Mouse (Mus musculus) frontal cortex, adult (tissue): Measurements from ENCODE around the gene Kansl1.
A peak's percentile ranks its signal among the peaks of the same experiment; 100 is the strongest.

ENCODE experiments used
- ATAC-seq: cut with Nextera tagmentation; 2 replicates; pipeline ENCODE4 v1.9.2; 2017; ENCODE audit warnings: mild to moderate bottlenecking, moderate library complexity, mixed read lengths; ENCODE audit not compliant: low TSS enrichment

Gene Kansl1

GRCm38 (mm10) chr11:104439703-104440102, 29.0 kb downstream of the Kansl1 start:
- no peak for ATAC-seq

DNA sequence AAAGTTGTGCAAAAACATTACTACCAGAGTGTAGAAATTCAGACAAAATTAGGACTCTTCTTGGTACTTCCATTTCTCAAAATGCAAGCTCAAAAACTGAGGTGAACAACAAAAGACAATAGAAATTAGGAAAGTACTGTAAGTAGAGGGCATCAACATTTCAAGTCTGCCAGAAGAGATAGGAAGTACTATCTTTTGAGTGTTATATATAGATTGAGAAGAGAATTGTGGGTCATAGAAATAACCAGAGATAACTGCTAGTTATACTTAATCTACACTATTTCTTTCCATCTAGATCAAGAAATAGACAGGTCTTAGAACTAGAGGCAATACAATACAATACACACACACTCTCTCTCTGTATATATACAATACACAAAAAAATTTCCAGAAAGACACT, 30.2 kb downstream of the Kansl1 start:
- ATAC-seq = no peak

DNA sequence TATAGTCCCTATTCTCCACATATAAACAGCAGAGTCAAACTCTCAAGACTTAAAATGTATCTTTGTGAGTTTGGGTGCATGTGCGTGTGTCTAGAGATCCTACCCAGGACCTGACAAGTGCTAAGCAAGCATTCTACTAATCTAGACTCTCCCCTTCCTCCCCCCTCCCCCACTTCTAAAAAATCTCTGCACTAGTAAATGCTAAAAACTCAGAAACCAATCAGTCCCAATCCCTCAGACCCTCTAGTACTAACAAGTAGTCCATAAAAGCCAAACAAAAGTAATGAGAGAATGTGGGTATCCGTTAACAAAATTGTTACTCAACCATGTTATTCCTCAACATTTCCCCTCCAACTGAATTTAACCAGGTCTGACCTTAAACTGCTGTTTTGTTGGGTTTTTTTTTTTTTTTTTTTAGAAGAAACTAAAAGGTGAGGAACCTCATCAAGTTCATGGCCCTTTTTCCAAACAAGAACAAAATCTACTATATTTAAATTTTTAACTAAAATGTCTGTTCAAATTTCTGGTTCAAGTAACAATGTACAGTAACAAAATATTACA, 32.2 kb downstream of the Kansl1 start:
- ATAC-seq = no peak

DNA sequence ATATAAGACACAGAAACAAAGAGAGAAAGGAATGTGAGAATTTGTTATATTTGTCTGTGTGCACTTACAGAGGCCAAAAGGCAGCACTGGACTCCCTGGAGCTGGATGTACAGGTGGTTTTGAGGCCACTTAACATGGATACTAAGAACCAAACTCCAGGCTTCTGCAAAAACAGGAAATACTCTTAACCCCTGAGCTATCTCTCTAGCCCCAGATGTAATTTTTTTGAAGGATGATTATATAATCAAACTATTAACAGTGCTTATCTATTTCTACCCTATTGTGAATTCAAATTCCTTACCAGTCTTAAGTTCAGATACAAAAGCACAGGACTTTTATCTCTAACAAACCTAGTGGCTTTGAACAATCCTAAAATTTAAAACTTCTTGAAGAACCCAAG, 32.9 kb downstream of the Kansl1 start:
- no peak for ATAC-seq

- ATAC-seq = no peak
Observed at GRCm38 (mm10) chr11:104435141-104435540, 33.5 kb downstream of the Kansl1 start.

DNA sequence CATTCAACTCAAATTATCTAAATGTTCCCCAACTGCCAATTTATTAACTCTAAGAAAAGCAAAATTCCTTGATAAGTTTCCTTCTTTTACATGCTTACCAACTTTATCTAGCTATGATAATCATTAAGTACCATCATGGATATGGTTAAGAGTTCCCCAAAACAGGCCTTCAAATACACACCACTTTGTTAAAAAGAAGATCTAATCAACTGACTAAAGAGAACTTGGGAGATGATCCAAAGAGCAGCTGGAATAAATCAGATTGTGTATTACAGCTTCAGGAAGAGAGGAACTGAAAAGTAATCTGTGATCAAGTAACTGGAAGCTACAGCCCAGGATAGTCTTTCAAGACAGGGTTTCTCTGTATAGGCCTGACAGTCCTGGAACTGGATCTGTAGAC, 36.4 kb downstream of the Kansl1 start:
- ATAC-seq = no peak

DNA sequence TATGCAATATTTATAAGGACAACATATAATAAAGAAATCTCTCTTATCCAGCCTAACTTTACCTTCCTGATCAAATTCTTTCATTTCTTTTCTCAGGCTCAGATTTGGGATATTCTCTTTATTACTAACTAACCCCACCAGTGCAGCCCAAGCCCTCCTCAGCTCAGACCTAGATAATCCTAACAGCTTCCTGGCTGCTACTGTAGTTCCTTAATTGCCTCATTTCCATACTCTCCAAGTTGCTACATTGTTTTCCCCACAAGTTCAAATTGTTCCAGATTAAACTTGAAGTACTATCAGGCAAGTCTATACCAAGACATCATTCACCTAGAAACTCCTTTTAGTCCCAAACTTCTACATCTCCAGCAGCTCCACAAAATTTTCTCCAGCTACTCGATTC, 36.9 kb downstream of the Kansl1 start:
- ATAC-seq = no peak

GRCm38 (mm10) chr11:104424727-104425416, 43.8 kb downstream of the Kansl1 start:
- ATAC-seq = peak; percentile 38; the same call in 1 of the 2 replicates

DNA sequence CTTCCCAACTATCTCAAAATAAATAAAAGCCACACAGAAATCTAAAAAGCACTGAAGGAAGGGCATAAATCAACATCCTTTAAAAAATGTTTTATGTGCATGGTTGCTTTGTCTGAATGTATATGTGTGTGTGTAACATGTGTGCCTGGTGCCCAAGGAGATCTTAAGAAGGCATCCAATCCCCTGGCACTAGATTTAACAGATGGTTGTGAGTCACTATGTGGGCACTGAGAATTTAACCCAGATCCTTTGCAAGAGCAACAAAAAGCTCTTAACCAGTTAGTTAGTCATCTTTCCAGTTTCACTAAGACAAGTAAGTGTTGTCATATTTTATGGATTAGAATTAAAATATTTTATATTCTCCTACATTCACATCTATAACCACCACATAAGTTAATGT, 56.4 kb downstream of the Kansl1 start:
- peak; percentile 70; the same call in 1 of the 2 replicates for ATAC-seq

DNA sequence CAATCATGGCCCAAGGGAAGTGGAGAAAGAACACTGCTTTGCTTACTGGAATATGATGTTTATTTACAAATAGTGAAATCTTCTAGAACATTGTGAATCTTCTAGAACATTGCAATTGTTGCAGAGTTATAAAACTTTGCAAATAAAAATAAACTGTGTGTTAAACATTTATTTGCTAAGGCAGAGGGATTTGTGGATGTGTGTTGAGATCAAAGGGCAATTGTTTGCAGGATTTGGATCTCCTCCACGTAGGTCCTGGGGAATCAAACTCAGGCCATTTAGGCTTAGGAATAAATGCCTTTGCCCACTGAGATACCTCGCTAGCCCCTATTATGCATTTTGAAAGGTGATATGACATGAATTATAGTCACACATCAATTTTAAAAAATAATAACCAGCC, 61.3 kb downstream of the Kansl1 start:
- no peak for ATAC-seq

- ATAC-seq = 0 out of 2 replicates have a peak, but pooled peaks have one; percentile 27
Observed at GRCm38 (mm10) chr11:104400961-104401360, 67.7 kb downstream of the Kansl1 start.

DNA sequence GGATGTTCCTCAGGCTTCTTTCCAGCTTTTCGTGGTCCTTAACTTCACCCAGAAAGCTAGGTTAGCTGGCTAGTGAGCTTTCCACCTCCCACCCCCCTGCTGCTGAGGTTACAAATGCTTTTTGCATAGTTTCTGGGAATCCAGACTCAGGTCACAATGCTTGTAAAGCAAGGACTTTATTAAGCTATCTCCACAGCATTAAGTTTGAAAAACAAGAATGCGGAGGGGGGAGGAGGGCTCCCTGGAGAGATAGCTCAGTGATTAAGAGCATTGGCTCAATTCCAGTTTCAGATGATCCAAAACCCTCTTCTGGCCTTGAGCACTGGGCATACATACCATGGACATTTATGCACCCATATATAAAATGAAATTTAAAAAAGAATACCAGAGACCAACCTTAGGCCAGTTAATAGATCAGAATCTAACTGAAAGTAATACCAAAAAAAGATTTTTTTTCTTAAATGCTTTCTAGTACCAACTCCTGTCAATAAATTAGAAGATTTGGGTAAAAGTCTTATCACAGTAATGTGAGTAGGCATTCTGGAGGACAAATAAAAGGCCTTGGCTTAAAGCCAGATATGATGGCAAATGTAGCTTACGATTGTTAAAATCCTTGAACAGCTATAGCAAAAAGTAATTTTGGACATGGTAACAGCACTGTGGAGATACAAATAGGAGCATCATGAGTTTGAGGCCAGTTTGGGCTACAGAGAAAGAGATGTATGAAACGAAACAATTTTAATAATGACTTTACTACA, 69.0 kb downstream of the Kansl1 start:
- no peak for ATAC-seq

DNA sequence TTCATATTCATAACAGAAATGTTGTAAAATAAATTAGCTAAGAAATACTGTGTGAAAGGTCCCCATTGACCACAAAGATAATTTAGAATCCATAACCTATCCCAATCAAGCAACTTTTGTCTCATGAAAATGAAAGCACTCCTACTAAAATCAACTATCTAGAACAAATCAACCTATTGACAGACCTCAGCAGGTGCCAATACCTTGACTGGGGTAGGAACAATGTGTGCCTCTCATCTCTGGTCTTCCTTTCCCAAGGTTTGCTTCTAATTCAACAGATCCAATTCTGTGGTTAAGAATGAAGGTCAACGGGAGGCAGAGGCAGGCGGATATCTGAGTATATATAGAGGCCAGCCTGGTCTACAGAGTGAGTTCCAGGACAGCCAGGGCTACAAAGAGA, 73.0 kb downstream of the Kansl1 start:
- no peak for ATAC-seq

DNA sequence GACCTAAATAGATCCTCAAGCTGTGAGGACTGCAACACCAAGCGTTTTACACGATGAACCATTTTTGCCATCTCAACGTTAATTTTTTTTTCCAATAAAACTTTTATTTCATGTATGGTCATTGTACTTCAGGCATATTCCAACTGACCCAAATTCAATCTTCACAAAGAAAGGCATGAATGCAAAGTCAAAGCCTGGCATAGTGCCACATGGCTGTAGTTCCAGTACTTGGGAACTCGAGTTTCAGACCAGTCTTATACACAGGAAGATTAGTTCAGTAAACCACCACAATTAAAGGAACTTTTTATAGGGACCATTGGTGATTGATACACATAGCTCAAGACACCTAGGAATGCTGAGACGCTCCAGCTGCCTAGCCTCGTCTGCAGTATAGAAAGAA, 75.5 kb downstream of the Kansl1 start:
- ATAC-seq = no peak

DNA sequence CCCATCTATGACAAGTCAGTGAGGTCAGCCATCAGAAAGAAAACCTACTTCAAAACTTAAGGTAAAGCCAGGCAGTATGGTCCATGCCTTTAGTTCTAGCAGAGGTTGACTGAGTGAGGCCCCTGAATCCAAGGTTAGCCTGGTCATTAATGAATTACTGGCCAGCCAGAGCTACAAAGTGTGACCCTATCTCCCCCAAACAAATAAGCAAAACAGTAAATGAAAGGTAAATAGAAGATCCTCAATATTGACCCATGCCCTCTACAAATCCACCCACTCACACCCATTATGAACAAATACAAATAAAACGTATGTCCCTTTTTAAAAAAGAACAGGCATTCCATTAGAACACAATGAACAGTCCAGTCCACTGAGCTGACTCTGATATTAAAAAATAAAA, 76.5 kb downstream of the Kansl1 start:
- no peak for ATAC-seq

GRCm38 (mm10) chr11:104387284-104387683, 81.4 kb downstream of the Kansl1 start:
- no peak for ATAC-seq

DNA sequence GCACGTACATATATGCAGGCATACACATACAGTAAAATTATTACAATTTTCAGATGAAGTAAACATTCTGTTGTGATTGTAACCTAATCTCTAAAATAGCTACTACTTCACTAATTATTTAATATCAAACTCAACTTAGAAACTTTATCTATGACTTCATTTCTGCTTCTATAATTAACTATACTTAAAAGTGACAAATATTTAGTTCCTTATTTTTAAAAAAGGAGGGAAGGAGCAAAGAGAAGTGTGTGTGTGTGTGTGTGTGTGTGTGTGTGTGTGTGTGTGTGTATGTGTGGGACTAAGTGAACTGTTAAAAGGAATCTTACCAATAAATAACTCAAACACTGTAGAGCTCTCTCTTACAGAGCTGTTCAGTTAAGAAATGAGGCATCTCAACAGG, 82.1 kb downstream of the Kansl1 start:
- ATAC-seq = no peak

- ATAC-seq = no peak
Observed at GRCm38 (mm10) chr11:104383167-104383810, 85.4 kb downstream of the Kansl1 start.

- no peak for ATAC-seq
Observed at GRCm38 (mm10) chr11:104381887-104382286, 86.8 kb downstream of the Kansl1 start.

DNA sequence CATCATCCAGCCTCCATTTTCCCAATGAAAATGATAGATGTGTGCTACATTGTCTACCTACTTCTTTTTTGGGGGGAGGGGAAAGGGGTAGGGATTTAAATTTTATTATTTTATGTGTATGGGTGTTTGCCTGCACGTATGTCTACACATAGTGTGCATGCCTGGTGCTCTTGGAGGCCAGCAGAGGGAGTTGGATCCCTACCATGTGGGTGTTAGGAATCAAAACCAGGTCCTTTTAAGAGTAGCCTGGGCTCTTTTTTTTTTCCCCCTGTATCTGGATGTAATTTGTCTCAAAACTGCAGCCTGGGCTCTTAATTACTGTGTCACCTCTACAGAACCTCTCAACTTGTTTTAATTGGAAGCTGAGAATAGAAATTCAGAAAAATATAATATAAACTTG, 89.0 kb downstream of the Kansl1 start:
- no peak for ATAC-seq

DNA sequence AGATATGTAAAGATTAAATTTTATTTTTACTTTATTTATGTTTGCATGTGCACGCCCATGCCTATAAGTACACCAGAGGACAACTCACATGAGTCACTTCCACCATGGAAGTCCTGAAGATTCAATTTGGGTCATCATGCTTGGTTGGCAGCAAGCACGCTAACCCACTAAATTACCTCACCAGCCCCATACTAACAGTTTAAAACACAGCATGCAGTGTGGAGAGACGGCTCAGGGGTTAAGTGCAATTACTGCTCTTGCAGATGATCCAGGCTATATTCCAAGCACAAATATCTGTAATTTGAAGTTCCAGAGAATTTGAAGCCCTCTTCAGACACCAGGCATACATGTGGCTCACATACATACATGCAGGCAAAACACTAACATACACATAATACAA, 92.4 kb downstream of the Kansl1 start:
- no peak for ATAC-seq

GRCm38 (mm10) chr11:104367486-104368190, 101.0 kb downstream of the Kansl1 start:
- no peak for ATAC-seq
